Mouse (Mus musculus) brain, adult 2 months (tissue): ENCODE measurements around the gene Basp1.

Experiments
- DNase-seq: peaks from one replicate; pipeline ENCODE4 v3.0.0; 2011; ENCODE audit warnings: low read depth, low spot score

The Basp1 gene

GRCm38 (mm10) chr15:25364160-25364818, 49.3 kb downstream of the Basp1 start:
- no peak for DNase-seq

DNA sequence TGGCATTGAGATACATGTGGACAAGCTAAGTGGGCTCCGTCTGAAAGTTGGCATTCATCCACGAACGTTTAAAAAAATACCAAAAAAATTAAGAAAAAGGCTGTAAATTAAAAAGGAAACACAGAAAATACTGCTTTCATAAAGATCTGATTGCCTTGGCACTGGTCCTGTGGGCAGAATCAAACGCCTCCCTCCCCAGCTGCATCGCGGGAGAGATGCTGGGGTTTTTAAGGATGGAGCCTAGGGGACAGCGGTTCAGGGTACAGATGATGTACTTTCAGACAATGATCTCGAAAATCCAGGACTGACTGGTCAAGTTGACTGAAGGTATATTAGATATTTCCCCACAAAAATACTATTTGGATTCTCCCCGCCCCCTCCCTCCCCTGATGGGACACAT, 49.9 kb downstream of the Basp1 start:
- no peak for DNase-seq

DNA sequence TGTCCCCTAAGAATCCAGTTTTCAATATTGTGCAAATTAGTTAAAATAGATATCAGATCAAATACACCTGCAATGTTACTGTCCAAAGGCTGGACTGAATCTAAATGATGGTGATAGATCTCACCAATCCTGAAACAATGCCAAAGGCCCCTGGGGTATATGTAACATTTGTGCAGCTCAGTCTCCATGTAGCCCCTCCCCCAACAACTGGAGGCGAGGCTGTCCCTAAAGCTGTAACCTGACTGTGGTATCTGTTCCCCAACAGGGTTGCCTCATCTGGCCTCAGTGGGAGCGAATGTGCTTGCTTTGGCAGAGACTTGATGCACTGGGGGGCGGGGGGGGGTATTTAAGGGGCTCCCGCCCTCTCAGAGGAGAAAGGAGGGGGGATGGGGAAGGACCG, 52.7 kb downstream of the Basp1 start:
- no peak for DNase-seq

GRCm38 (mm10) chr15:25358680-25359097, 54.9 kb downstream of the Basp1 start:
- DNase-seq = peak; percentile 91

DNA sequence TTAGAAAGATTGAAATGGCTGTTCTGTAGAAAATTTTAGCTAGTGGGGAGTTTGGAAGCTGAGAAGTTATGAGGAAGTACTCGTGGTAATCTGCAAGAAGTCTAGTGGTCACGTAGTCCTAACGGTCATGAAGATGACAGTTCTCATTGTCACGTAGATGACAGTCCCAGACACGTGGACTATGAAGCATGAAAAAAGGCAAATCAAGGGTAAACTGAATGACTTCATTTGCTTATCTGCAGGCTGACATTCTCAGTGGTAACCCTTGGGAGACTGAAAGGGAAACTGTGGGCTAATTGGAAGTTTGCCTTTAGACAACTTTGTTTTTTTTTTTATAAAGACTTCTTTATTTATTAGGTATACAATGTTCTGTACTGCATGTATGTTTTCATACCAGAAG, 58.2 kb downstream of the Basp1 start:
- no peak for DNase-seq

DNA sequence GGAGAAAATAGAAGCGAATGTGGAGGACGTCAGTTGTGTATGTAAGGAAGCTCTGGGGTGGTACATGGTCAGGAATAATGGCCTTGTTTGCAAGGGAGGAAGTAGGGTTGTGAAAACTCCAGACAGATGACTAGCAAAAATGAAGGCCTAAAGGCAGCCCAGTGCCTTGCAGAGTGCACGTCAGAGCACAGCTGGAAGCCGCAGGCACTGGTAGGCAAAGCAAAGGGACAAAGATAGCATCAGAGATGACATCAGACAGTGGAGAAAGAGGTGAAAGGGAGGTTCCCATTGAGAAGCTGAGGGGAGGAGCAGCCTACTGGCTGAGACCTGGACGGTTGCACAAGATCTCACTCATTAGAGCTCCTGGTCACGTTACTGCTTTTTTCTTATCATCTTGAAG, 58.8 kb downstream of the Basp1 start:
- no peak for DNase-seq

DNA sequence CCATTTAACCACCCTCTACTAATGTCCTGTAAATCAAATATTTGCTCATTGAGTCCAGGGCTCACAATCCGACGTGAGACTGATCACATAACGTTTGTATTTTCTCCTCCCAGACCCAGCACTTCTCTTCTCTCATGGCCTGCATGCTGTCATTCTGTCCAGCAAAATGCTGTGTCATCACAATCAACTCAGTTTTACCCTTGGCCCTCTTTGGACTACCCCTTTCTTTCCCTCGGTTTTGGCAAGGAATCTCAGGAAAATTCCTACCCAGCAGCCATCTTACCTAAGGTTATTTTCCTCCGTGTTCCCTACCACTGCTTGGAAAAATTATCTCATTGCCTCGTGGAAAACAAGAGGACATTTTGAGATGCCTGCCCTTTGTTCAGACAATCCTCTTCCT, 60.1 kb downstream of the Basp1 start:
- no peak for DNase-seq

DNA sequence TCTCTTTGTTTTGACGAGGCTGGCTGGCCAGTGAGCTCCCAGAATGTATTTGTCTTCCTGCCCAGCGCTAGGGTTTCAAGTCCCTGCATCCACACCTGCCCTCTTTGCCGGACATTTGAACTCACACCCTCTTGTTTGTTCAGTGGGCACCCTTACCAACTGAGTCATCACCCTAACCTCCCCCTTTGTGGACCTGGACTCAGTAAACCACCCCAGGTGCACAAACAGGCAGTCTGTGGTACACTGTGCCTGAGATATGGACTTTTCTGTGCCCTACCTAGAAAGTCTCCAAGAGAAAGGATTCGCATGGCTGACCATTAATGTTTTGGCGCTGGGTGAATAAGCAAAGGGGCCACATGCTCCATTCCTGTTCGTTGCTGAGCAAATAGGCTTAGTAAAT, 70.3 kb downstream of the Basp1 start:
- no peak for DNase-seq

DNA sequence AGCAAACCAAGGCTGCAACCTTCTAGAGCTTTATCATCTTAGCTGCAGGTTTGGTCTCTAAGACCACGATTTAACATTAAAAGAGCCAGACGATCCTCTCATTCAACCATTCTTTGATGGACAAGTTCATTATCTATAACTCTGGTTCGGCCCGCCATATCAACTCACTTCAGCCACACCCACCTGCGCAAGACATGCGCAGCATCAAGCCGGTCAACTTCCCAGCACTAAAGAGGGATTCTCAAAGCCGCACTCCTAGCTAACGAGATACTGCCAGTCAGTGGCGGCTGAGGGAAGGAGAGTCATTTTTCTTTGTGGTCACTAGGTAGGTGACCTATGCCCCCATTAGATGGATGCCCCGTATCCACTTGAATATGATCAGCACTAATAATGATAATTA, 78.3 kb downstream of the Basp1 start:
- DNase-seq = no peak

- no peak for DNase-seq
Measured at GRCm38 (mm10) chr15:25331877-25332445, 81.6 kb downstream of the Basp1 start.

GRCm38 (mm10) chr15:25330946-25331345, 82.6 kb downstream of the Basp1 start:
- no peak for DNase-seq

- DNase-seq = no peak
Measured at GRCm38 (mm10) chr15:25322601-25323000, 91.0 kb downstream of the Basp1 start.

GRCm38 (mm10) chr15:25322111-25322510, 91.5 kb downstream of the Basp1 start:
- DNase-seq = peak; percentile 40

- peak; percentile 22 for DNase-seq
Measured at GRCm38 (mm10) chr15:25321636-25322035, 91.9 kb downstream of the Basp1 start.

DNA sequence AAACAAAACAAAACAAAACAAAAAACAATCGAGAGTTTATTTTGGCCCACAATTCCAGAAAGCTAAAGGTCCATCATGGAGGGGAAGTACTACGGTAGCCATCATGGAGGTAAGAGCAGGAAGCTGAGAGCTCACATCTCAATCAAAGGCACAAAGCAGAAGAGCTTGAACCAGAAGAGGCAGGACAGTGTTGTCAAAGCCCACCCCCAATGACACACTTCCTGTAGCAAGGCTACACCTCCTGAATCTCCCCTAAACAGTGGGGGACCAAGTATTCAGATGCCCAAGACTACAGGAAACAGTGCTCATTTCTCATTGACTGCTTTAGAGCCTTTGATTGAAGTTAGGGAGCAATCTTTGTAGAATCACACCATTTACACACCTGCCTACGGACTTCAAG, 99.1 kb downstream of the Basp1 start:
- DNase-seq = no peak
